Mouse (Mus musculus) CH12.LX (cell line): ENCODE data around the gene Rmi2.

ENCODE experiments used
- CTCF ChIP-seq, 2 experiments: IDR thresholded peaks in 1 of 2; conservative IDR thresholded peaks in 1 of 2; 2 replicates each; pipeline ENCODE4 v1.5.1; 2011 to 2012; ENCODE audit warnings: low read depth in 2 of 2, low read length in 2 of 2, improper control_type of control experiment in 1 of 2, inconsistent platforms in 1 of 2, mild to moderate bottlenecking in 1 of 2, moderate library complexity in 1 of 2
- MEF2A ChIP-seq: IDR thresholded peaks from 2 replicates; pipeline ENCODE4 v1.6.1; 2014; ENCODE audit warnings: low read depth, mild to moderate bottlenecking, inconsistent platforms, low read length, improper control_type of control experiment, borderline replicate concordance
- MXI1 ChIP-seq: IDR thresholded peaks from 2 replicates; pipeline ENCODE4 v1.6.1; 2011; ENCODE audit warnings: mild to moderate bottlenecking, low read depth, low read length, improper control_type of control experiment
- POLR2A ChIP-seq: IDR thresholded peaks from 2 replicates; pipeline ENCODE4 v1.6.1; 2011; ENCODE audit warnings: low read depth, mild to moderate bottlenecking, improper control_type of control experiment, low read length

DNA sequence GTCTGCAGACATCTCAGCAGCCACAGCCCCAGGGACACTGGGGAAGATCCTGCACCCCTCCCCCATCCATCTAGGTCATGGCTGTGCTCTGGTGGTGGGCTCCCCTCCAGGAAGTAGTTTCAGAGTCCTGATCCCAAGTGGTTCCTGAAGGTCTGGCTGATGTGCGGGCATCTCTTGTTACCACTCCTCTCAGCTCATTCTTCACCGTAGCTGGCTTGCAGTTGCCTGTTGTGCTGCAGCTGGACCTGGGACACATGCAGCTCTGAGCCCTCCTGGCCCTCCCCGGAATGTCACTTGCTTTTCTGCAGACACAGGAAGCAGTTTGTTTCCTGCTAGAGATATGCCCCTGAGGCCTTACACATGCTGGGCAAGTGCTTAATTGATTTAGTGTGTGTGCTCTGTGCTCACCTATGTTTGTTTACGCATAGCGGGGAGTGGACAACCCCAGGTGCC lies 70.8 kb downstream of the Rmi2 start:
- TF ChIP-seq MEF2A (no peak), POLR2A (no peak), MXI1 (no peak), CTCF (conservative IDR thresholded peaks at IDR 0.05 in 1 of 2, IDR thresholded peaks at IDR 0.05 in 1 of 2; ENCODE audit: low read depth in 2 of 2, low read length in 2 of 2) (no peak)
